19 mouse cellular contexts compared by ENCODE assay signal in the genomic region with DNA sequence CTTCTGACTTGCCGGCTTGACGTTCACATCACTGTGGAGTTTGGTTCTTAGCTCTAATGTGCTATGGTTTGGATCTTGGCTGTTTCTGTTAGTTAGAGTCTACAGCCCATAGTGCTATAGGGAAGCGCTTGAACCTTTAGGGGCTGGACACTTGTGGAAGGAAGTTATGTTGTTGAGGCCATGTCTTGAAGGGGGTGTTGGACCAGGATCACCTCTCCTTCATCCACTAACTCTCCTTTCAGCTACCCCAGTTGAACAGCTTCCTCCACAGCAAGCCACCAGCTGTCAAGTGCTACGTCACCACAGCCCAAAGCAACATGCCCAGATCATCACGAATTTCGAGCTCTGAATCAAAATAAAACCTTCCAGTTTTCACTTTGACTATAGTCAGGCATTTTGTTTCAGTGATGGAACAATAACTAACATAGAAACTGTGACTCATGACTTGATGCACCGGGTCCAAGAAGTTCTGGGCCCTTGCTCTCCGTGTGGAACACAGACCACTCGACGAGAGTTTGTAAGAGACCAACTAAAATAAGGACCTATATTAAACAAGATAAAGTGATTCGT.
DNase-seq lines count a peak whose midpoint lies in the region; ATAC-seq and TF ChIP-seq lines count a peak whose summit lies in the region.
"Had no signal": no experiment of that assay in that cellular context is flagged by ENCODE, and none has a peak within 500 bp of the region (broad histone marks: within the 10 kb centered on the region; RNA-seq: fewer than 3 reads in every experiment).

No protein-coding gene starts in this region.

- intact Hi-C loops in heart, postnatal 10 days (cut with DNase I) = no loop called here

- 87% methylated on average over 11 of the region's 11 CpGs for WGBS in heart, embryonic 10.5 days
- 85% methylated on average over 11 of the region's 11 CpGs for WGBS in heart, embryonic 11.5 days (ENCODE audit: insufficient replicate concordance)
- 78% methylated on average over 11 of the region's 11 CpGs for WGBS in heart, postnatal 0 days

- peaks cover 29% of the 10 kb centered on the region for H3K4me1 ChIP-seq in heart, embryonic 10.5 days
- peaks cover 23% of the 10 kb centered on the region for H3K4me1 ChIP-seq in heart, embryonic 11.5 days (ENCODE audit: control insufficient read depth, insufficient read depth, low read length)
- H3K4me1 ChIP-seq in heart, postnatal 0 days (ENCODE audit: control insufficient read depth, insufficient read depth) = peaks cover 20% of the 10 kb centered on the region
- peaks cover 8% of the 10 kb centered on the region for H3K4me1 ChIP-seq in embryonic fibroblast, embryonic 13.5 days (ENCODE audit: control insufficient read depth, insufficient read depth, low read length)
- H3K4me1 ChIP-seq: forebrain, embryonic 15.5 days; intestine, embryonic 15.5 days; liver, embryonic 13.5 days; midbrain, embryonic 12.5 days had no signal

- no peaks in the 10 kb centered on the region for H3K36me3 ChIP-seq in heart, embryonic 10.5 days
- no peaks in the 10 kb centered on the region for H3K36me3 ChIP-seq in heart, embryonic 11.5 days (ENCODE audit: control insufficient read depth, insufficient read depth, low read length)
- H3K36me3 ChIP-seq in heart, postnatal 0 days (replicated peaks; ENCODE audit: control insufficient read depth, insufficient read depth, low read length) = no peaks in the 10 kb centered on the region
- H3K36me3 ChIP-seq: forebrain, embryonic 15.5 days; hindbrain, embryonic 15.5 days; intestine, embryonic 15.5 days; liver, embryonic 13.5 days; midbrain, embryonic 12.5 days had no signal

- DNase-seq in heart, embryonic 10.5 days (ENCODE audit: low spot score) = no peak
- DNase-seq in heart, postnatal 0 days (ENCODE audit: low spot score) = no peak
- DNase-seq in heart, postnatal 10 days = no peak
- peak; percentile 12 for DNase-seq in CD4-positive, CD25-positive, alpha-beta regulatory T cell, adult 2 months (ENCODE audit: low read depth, low spot score)
- DNase-seq: adrenal gland, adult 8-10 months; cerebellum, adult 18-20 months; cerebellum, postnatal 36 days; gastrocnemius, postnatal 10 days; liver, embryonic 13.5 days; lung, adult 2 months; lung, postnatal 14 days had no signal

- no peaks in the 10 kb centered on the region for H3K27me3 ChIP-seq in heart, embryonic 10.5 days (ENCODE audit: insufficient read depth, poor library complexity, severe bottlenecking)
- H3K27me3 ChIP-seq in heart, embryonic 11.5 days (ENCODE audit: control insufficient read depth, insufficient read depth, low read length) = no peaks in the 10 kb centered on the region
- no peaks in the 10 kb centered on the region for H3K27me3 ChIP-seq in heart, postnatal 0 days (ENCODE audit: control insufficient read depth, insufficient read depth, low read length)
- H3K27me3 ChIP-seq: forebrain, embryonic 15.5 days; hindbrain, embryonic 15.5 days; intestine, embryonic 15.5 days; liver, embryonic 13.5 days; midbrain, embryonic 12.5 days had no signal

- H3K4me2 ChIP-seq in heart, embryonic 11.5 days = no peak overlapping the region
- no peak overlapping the region for H3K4me2 ChIP-seq in heart, postnatal 0 days (ENCODE audit: low read depth, low read length)
- H3K4me2 ChIP-seq: forebrain, embryonic 15.5 days; hindbrain, embryonic 15.5 days; intestine, embryonic 15.5 days; liver, embryonic 13.5 days; midbrain, embryonic 12.5 days had no signal

- no peak for TF ChIP-seq POLR2A in embryonic fibroblast, embryonic 13.5 days (IDR thresholded peaks at IDR 0.05; ENCODE audit: low read depth, low read length)

- H3K27ac ChIP-seq in heart, embryonic 10.5 days = peak overlapping the region; percentile 85
- H3K27ac ChIP-seq in heart, embryonic 11.5 days (ENCODE audit: low read depth, low read length) = no peak overlapping the region; the same call in 1 of the 2 replicates
- peak overlapping the region; percentile 61 for H3K27ac ChIP-seq in heart, postnatal 0 days (ENCODE audit: low read depth)
- peak overlapping the region; percentile 34; the same call in 1 of the 2 replicates for H3K27ac ChIP-seq in embryonic fibroblast, embryonic 13.5 days (ENCODE audit: insufficient read depth, low read length)
- H3K27ac ChIP-seq: forebrain, embryonic 15.5 days; hindbrain, embryonic 15.5 days; intestine, embryonic 15.5 days; liver, embryonic 13.5 days; midbrain, embryonic 12.5 days had no signal

- H3K9ac ChIP-seq in heart, embryonic 11.5 days (ENCODE audit: low read depth, low read length) = no peak overlapping the region
- H3K9ac ChIP-seq in heart, postnatal 0 days (replicated peaks; ENCODE audit: low read depth, low read length) = no peak overlapping the region
- H3K9ac ChIP-seq: forebrain, embryonic 15.5 days; hindbrain, embryonic 15.5 days; intestine, embryonic 15.5 days; liver, embryonic 13.5 days; midbrain, embryonic 12.5 days had no signal

- TF ChIP-seq EP300 in heart, postnatal 0 days (IDR thresholded peaks at IDR 0.05; ENCODE audit: low read depth) = no peak

- H3K9me3 ChIP-seq in heart, embryonic 10.5 days = no peaks in the 10 kb centered on the region
- H3K9me3 ChIP-seq in heart, embryonic 11.5 days (replicated peaks; ENCODE audit: control insufficient read depth, low read length) = no peaks in the 10 kb centered on the region
- no peaks in the 10 kb centered on the region for H3K9me3 ChIP-seq in heart, postnatal 0 days (replicated peaks; ENCODE audit: control insufficient read depth, low read length)
- H3K9me3 ChIP-seq: forebrain, embryonic 15.5 days; hindbrain, embryonic 15.5 days; intestine, embryonic 15.5 days; liver, embryonic 13.5 days; midbrain, embryonic 12.5 days had no signal

- no peak for TF ChIP-seq CTCF in heart, postnatal 0 days (IDR thresholded peaks at IDR 0.05; ENCODE audit: low read depth)
- no peak for TF ChIP-seq CTCF in embryonic fibroblast, embryonic 13.5 days (IDR thresholded peaks at IDR 0.05; ENCODE audit: borderline replicate concordance, insufficient read depth, low read length)

- no peak for ATAC-seq in heart, embryonic 11.5 days (replicated peaks; ENCODE audit: insufficient number of reproducible peaks, low FRiP score, low TSS enrichment)
- no peak for ATAC-seq in heart, postnatal 0 days (ENCODE audit: insufficient read depth, low read depth)
- ATAC-seq in erythroid progenitor cell, adult 5-6 weeks (replicated peaks; ENCODE audit: low FRiP score, poor library complexity, severe bottlenecking) = no peak
- ATAC-seq: activated CD4-positive, CD25-positive, alpha-beta regulatory T cell, adult 4 months; forebrain, embryonic 15.5 days; intestine, embryonic 15.5 days had no signal

- no peak overlapping the region for H3K4me3 ChIP-seq in heart, embryonic 10.5 days
- no peak overlapping the region for H3K4me3 ChIP-seq in heart, embryonic 11.5 days (ENCODE audit: low read depth, low read length)
- no peak overlapping the region for H3K4me3 ChIP-seq in heart, postnatal 0 days (ENCODE audit: low read depth, low read length)
- H3K4me3 ChIP-seq in embryonic fibroblast, embryonic 13.5 days (ENCODE audit: insufficient read depth, low read length) = no peak overlapping the region
- H3K4me3 ChIP-seq: forebrain, embryonic 15.5 days; hindbrain, embryonic 15.5 days; intestine, embryonic 15.5 days; liver, embryonic 13.5 days; midbrain, embryonic 12.5 days had no signal
